Mouse (Mus musculus): Measurements from ENCODE around the gene Armc8. TPM values are rescaled to one million over a fixed set of nuclear protein-coding genes. Genes with fewer than 3 reads are reported as not detected.

Armc8 gene
- polyA plus RNA-seq, 1 experiment = 11.9 TPM

DNA sequence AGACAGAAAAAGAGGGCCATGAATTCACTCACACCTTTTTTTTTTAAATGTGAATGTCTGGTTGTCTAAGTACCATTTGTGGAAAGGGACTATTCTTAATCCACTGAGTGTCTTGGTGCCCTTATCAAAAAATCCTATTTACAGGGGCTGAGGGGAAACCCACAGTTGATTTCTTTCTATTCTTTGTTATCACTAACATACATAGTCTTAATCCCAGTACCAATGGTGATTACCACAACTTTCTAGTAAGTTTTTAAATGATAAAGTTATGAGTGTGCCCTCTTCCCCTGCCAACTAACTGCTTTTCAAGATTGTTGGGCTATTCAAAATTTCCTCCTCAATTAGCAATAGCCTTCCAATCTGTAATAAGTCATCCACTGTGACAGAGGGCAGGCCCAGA, 14.6 kb downstream of the Armc8 start:
- no peak overlapping the region for H3K4me3 ChIP-seq (replicated peaks; ENCODE audit: control insufficient read depth, low read depth, low read length)
- no peak for TF ChIP-seq CTCF (IDR thresholded peaks at IDR 0.05; ENCODE audit: control insufficient read depth, insufficient read depth, low read length)
- TF ChIP-seq POLR2A (IDR thresholded peaks at IDR 0.05; ENCODE audit: borderline replicate concordance, control insufficient read depth, low read depth, low read length) = no peak
- H3K4me1 ChIP-seq (ENCODE audit: control insufficient read depth, insufficient read depth, low read length) = no peaks in the 10 kb centered on the region; the same call in 1 of the 2 replicates
- no peak overlapping the region for H3K27ac ChIP-seq (ENCODE audit: control insufficient read depth, insufficient read depth, low read depth, low read length, poor library complexity)

DNA sequence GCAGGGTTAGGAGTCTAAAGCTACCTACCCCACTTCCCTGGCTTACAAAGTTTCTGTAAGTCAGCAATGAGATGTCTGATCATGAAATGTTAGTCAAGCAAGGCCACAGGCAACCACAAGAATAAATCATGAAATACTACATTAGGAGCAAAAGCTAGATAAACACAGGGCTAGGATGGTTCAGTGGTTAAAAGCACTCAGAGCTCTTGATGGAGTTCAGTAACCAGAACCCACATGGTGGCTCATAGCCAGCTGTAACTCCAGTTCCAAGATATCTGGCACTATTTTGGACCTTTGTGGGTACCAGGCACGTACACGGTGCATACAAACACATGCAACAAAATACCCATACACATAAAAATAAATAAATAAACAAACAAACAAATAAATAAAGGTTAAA, 15.7 kb downstream of the Armc8 start:
- no peak overlapping the region for H3K4me3 ChIP-seq (replicated peaks; ENCODE audit: control insufficient read depth, low read depth, low read length)
- no peaks in the 10 kb centered on the region; the same call in 1 of the 2 replicates for H3K4me1 ChIP-seq (ENCODE audit: control insufficient read depth, insufficient read depth, low read length)
- no peak for TF ChIP-seq CTCF (IDR thresholded peaks at IDR 0.05; ENCODE audit: control insufficient read depth, insufficient read depth, low read length)
- no peak for TF ChIP-seq POLR2A (IDR thresholded peaks at IDR 0.05; ENCODE audit: borderline replicate concordance, control insufficient read depth, low read depth, low read length)
- 60% methylated on average over 2 of the region's 2 CpGs for WGBS
- H3K27ac ChIP-seq (ENCODE audit: control insufficient read depth, insufficient read depth, low read depth, low read length, poor library complexity) = no peak overlapping the region

DNA sequence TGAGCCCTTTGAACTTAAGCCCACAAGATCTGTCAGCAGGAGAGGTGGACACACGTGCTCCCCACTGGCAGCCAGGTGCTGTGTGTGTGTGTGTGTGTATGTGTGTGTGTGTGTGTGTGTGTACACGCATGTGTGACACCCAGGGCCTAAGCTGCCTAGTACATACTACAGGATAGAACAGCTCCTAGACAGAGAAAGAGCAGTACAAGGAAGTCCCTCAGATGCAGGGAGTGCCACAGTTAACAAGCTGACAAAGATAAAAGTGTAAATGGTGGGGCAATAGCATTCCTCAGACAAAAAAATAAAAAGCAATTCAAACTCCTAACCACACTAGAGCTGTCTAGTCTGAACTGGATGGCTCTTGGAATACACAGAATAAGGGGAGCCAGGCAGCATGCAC, 16.6 kb downstream of the Armc8 start:
- H3K4me1 ChIP-seq (ENCODE audit: control insufficient read depth, insufficient read depth, low read length) = no peaks in the 10 kb centered on the region
- WGBS = 70% methylated on average over 2 of the region's 2 CpGs

DNA sequence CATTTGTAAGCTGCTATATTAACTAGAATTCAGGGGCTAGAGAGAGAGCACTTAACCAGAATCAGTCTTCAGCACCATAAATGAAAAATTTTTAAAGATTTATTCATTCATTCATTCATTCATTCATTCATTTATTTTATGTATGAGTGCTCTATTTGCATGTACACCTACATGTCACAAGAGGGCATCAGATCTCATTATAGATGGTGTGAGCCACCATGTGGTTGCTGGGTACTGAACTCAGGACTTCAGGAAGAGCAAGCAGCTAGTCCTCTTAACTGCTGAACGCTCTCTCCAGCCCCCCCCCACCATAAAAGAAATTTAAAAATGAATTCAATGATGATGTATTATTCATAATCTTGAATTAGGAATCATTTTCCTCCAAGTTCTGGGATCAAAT, 22.4 kb downstream of the Armc8 start:
- 76% methylated on average over 1 of the region's 1 CpGs for WGBS
- Histone ChIP-seq H3K4me3 (replicated peaks; ENCODE audit: control insufficient read depth, low read depth, low read length) (no peak overlapping the region), H3K4me1 (ENCODE audit: control insufficient read depth, insufficient read depth, low read length) (no peaks in the 10 kb centered on the region), H3K27ac (ENCODE audit: control insufficient read depth, insufficient read depth, low read depth, low read length, poor library complexity) (no peak overlapping the region)
- TF ChIP-seq CTCF (IDR thresholded peaks at IDR 0.05; ENCODE audit: control insufficient read depth, insufficient read depth, low read length) (no peak), POLR2A (IDR thresholded peaks at IDR 0.05; ENCODE audit: borderline replicate concordance, control insufficient read depth, low read depth, low read length) (no peak)

More for the DNA sequence above, 16.6 kb downstream of the Armc8 start:
- no peak overlapping the region for H3K27ac ChIP-seq (ENCODE audit: control insufficient read depth, insufficient read depth, low read depth, low read length, poor library complexity)
- no peak overlapping the region for H3K4me3 ChIP-seq (replicated peaks; ENCODE audit: control insufficient read depth, low read depth, low read length)
- no peak for TF ChIP-seq POLR2A (IDR thresholded peaks at IDR 0.05; ENCODE audit: borderline replicate concordance, control insufficient read depth, low read depth, low read length)
- no peak for TF ChIP-seq CTCF (IDR thresholded peaks at IDR 0.05; ENCODE audit: control insufficient read depth, insufficient read depth, low read length)

DNA sequence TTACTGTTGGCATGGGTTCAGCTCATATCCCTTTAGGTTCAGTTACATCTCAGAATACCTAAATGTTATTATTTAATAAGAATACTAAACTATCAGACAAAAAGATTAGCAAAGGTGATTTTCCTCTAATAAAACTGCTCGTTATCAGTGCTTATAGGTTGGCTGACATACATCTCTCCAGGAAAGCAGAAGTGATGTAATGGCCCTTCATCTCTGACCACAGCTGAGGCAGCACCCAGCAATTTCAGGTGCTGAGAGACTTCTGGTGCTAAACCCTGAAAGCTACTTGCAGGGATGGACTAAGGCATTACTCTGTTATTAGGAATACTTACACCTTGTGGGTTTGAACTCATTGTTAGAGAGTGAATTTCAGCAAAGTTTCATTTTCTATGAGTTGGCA, 36.8 kb downstream of the Armc8 start:
- no peaks in the 10 kb centered on the region for H3K4me1 ChIP-seq (ENCODE audit: control insufficient read depth, insufficient read depth, low read length)
- TF ChIP-seq CTCF (IDR thresholded peaks at IDR 0.05; ENCODE audit: control insufficient read depth, insufficient read depth, low read length) (no peak), POLR2A (IDR thresholded peaks at IDR 0.05; ENCODE audit: borderline replicate concordance, control insufficient read depth, low read depth, low read length) (no peak)
- no peak overlapping the region for H3K27ac ChIP-seq (ENCODE audit: control insufficient read depth, insufficient read depth, low read depth, low read length, poor library complexity)
- WGBS = 31% methylated on average over 1 of the region's 1 CpGs
- no peak overlapping the region for H3K4me3 ChIP-seq (replicated peaks; ENCODE audit: control insufficient read depth, low read depth, low read length)

DNA sequence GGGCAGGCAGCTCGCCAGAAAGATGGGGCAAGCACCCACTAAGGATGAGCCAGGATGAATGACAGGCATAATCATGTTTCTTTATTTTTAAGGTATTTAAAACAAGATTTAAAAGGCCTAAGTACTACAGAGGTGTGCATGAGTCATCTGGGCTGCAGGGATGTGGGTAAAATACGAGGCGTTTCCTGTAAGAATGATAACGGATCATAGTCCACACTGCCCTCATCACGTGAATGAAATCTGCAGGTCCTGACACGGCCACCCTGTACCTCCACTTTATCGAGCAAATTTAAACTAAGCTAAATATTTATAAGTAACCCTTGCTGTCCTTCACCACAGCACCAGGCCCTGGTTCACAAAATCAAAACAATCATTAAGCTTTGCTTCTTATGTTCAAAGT, 62.8 kb downstream of the Armc8 start:
- no peak overlapping the region for H3K4me3 ChIP-seq (replicated peaks; ENCODE audit: control insufficient read depth, low read depth, low read length)
- no peaks in the 10 kb centered on the region for H3K4me1 ChIP-seq (ENCODE audit: control insufficient read depth, insufficient read depth, low read length)
- 72% methylated on average over 7 of the region's 7 CpGs for WGBS
- no peak for TF ChIP-seq CTCF (IDR thresholded peaks at IDR 0.05; ENCODE audit: control insufficient read depth, insufficient read depth, low read length)
- no peak for TF ChIP-seq POLR2A (IDR thresholded peaks at IDR 0.05; ENCODE audit: borderline replicate concordance, control insufficient read depth, low read depth, low read length)
- H3K27ac ChIP-seq (ENCODE audit: control insufficient read depth, insufficient read depth, low read depth, low read length, poor library complexity) = no peak overlapping the region

DNA sequence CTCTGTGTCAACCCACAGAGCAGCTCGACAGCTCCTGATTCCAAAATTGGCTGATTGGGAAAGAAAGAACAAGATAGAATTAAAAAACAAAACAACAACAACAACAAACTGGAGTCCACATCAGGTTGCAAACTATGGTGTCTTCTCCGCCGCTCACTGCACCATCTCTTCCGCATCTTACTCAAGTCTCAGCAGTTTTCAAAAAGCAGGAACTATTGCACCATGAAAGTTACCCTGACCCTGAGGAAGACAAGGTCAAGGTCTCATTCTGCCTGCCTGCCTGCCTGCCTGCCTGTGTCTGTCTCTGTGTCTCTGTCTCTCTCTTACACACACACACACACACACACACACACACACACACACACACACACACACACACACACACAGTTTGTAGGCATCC, 69.4 kb downstream of the Armc8 start:
- 65% methylated on average over 4 of the region's 4 CpGs for WGBS

DNA sequence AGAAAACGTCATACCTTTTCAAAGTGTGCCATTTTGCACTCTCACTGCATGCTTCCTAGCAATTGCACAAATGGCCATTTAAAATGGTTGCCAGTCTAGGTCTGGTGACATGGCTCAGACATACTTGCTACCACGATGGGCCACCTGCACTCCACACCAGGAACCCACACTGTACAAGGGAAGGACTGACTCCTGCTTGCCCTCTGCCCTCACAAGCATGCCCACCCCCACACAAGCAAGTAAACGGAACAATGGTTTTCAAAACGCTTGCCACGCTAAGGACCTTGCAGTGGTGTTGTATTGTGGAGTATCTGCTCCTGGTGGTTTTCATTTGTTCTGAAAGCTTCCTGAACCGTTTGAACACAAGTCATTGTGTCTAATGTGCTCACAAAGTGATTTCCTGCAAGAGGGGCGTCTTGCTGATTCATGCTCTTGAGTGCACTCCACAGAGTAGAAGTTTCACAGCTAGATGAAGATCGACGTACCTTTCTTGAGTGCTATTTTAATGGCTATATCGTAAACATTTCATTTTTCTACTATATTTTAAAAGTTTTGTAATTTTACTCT, 76.0 kb downstream of the Armc8 start:
- TF ChIP-seq POLR2A (IDR thresholded peaks at IDR 0.05; ENCODE audit: borderline replicate concordance, control insufficient read depth, low read depth, low read length) (no peak), CTCF (IDR thresholded peaks at IDR 0.05; ENCODE audit: control insufficient read depth, insufficient read depth, low read length) (no peak)
- Histone ChIP-seq H3K4me3 (replicated peaks; ENCODE audit: control insufficient read depth, low read depth, low read length) (no peak overlapping the region), H3K4me1 (ENCODE audit: control insufficient read depth, insufficient read depth, low read length) (peaks cover 1% of the 10 kb centered on the region; the same call in 1 of the 2 replicates), H3K27ac (ENCODE audit: control insufficient read depth, insufficient read depth, low read depth, low read length, poor library complexity) (0 out of 2 replicates have a peak overlapping the region, but pooled peaks have one; percentile 19)
- 19% methylated on average over 10 of the region's 10 CpGs for WGBS

More for the DNA sequence above, 69.4 kb downstream of the Armc8 start:
- Histone ChIP-seq H3K4me3 (replicated peaks; ENCODE audit: control insufficient read depth, low read depth, low read length) (peak overlapping the region; percentile 64), H3K4me1 (ENCODE audit: control insufficient read depth, insufficient read depth, low read length) (no peaks in the 10 kb centered on the region; the same call in 1 of the 2 replicates), H3K27ac (ENCODE audit: control insufficient read depth, insufficient read depth, low read depth, low read length, poor library complexity) (peak overlapping the region; percentile 70)
- TF ChIP-seq POLR2A (IDR thresholded peaks at IDR 0.05; ENCODE audit: borderline replicate concordance, control insufficient read depth, low read depth, low read length) (no peak), CTCF (IDR thresholded peaks at IDR 0.05; ENCODE audit: control insufficient read depth, insufficient read depth, low read length) (no peak)

DNA sequence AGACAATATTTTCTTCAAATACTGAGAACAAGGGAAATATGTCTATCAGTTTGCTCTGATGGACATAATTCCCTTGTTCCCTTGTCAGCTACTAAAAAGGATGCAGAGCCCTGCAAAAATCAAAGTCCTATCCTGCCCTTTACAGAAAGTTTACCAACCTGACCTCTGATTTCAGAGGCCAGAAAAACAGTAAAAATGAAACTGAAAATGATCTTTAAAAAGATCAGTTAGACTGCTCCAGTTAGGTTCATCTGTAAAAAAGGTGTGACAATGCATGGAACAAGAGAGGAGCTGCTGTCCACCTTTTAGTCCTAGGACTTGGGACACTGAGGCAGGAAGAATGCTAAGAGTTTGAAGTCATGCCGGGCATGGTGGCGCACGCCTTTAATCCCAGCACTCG, 77.6 kb downstream of the Armc8 start:
- Histone ChIP-seq H3K4me3 (replicated peaks; ENCODE audit: control insufficient read depth, low read depth, low read length) (no peak overlapping the region), H3K4me1 (ENCODE audit: control insufficient read depth, insufficient read depth, low read length) (peaks cover 1% of the 10 kb centered on the region; the same call in 1 of the 2 replicates), H3K27ac (ENCODE audit: control insufficient read depth, insufficient read depth, low read depth, low read length, poor library complexity) (no peak overlapping the region)
- no peak for TF ChIP-seq CTCF (IDR thresholded peaks at IDR 0.05; ENCODE audit: control insufficient read depth, insufficient read depth, low read length)
- TF ChIP-seq POLR2A (IDR thresholded peaks at IDR 0.05; ENCODE audit: borderline replicate concordance, control insufficient read depth, low read depth, low read length) = no peak
- WGBS = 93% methylated on average over 4 of the region's 4 CpGs

Measured in bone marrow, adult 2 months (tissue).